8 mouse cellular contexts compared by ENCODE assay signal in the genomic region with DNA sequence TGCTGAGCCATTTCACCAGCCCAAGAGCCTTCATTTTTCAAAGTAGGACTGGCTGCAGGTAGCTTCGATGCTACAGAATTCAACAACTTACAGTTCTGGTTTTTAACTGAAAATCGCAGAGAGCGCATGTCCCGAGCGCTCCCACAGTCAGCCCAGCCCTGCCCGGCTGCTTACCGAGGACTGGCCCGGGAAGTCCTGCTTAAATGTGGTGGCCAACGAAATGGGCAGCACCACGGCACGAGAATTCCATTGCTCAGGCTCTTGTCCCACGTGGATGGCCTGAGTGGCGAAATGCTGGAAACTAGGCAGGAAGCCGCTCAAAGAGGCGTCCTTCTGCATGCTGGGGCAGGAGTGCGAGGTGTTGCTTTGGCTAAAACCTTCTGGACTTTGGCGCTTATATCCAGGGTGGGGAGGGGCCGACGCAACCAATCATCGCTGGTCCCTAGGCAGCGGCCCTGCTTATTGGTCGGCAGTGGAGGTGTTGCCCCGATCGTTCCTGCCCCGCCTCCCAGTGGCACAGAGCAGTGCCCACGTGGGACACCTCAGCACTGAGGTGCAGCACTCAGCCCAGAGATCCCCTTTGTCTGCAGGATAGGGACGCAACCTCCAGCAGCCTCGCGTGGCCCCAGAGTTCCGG. TPM values are rescaled to one million over a fixed set of nuclear protein-coding genes. Genes with fewer than 3 reads are reported as not detected.
DNase-seq lines count a peak whose midpoint lies in the region; ATAC-seq and TF ChIP-seq lines count a peak whose summit lies in the region.

Gene Cth, minus strand, starts transcription at position 386 of the 637 bp plus-strand sequence.

- peak; percentile 96 for DNase-seq in MEL (ENCODE audit: low read depth, low spot score)
- DNase-seq in cerebellum, adult 18-20 months: peak; percentile 83 to 93
- DNase-seq in heart, postnatal 14 days: peak; percentile 78 to 81
- DNase-seq in large intestine, adult 2 months (ENCODE audit: low read depth, low spot score): peak; percentile 89

- ATAC-seq in forebrain, embryonic 15.5 days (replicated peaks): peak; percentile 100
- ATAC-seq in liver, embryonic 16.5 days (ENCODE audit: low read depth): peak; percentile 98
- peak; percentile 100 for ATAC-seq in neural tube, embryonic 14.5 days (ENCODE audit: low read depth)

- no peak for TF ChIP-seq CTCF in MEL (IDR thresholded peaks at IDR 0.05 in 2 of 3, conservative IDR thresholded peaks at IDR 0.05 in 1 of 3; ENCODE audit: control insufficient read depth in 1 of 3, insufficient read depth in 1 of 3, low read depth in 2 of 3, low read length in 3 of 3, poor library complexity in 1 of 3, severe bottlenecking in 1 of 3)
- TF ChIP-seq CTCF in testis, adult 2 months (IDR thresholded peaks at IDR 0.05; ENCODE audit: control insufficient read depth, insufficient read depth, insufficient replicate concordance, low read depth, low read length): no peak

- no peak within 1 kb of the TSS for H3K27ac ChIP-seq in MEL (ENCODE audit: control insufficient read depth, low read depth, low read length)
- H3K27ac ChIP-seq in forebrain, embryonic 15.5 days (replicated peaks): no peak within 1 kb of the TSS
- H3K27ac ChIP-seq in liver, embryonic 16.5 days (ENCODE audit: low read length): peak within 1 kb of the TSS; percentile 85
- no peak within 1 kb of the TSS for H3K27ac ChIP-seq in neural tube, embryonic 14.5 days (ENCODE audit: low read depth, low read length)
- no peak within 1 kb of the TSS for H3K27ac ChIP-seq in testis, adult 2 months (ENCODE audit: control insufficient read depth, insufficient read depth, low read depth, low read length)

- peak; percentile 91 to 96 for TF ChIP-seq POLR2A in MEL (IDR thresholded peaks at IDR 0.05; ENCODE audit: control insufficient read depth in 1 of 2, insufficient read depth in 1 of 2, low read depth in 1 of 2, low read length in 2 of 2, poor library complexity in 1 of 2)
- peak; percentile 75; the same call in 1 of the 2 replicates for TF ChIP-seq POLR2A in testis, adult 2 months (IDR thresholded peaks at IDR 0.05; ENCODE audit: control insufficient read depth, low read depth, low read length)

- H3K9ac ChIP-seq in MEL (ENCODE audit: control insufficient read depth, low read depth, low read length, poor library complexity, severe bottlenecking): peak within 1 kb of the TSS; percentile 68
- H3K9ac ChIP-seq in forebrain, embryonic 15.5 days (replicated peaks): peak within 1 kb of the TSS; percentile 44
- peak within 1 kb of the TSS; percentile 48 for H3K9ac ChIP-seq in liver, embryonic 16.5 days (ENCODE audit: low read depth, low read length)
- peak within 1 kb of the TSS; percentile 48 for H3K9ac ChIP-seq in neural tube, embryonic 14.5 days (replicated peaks; ENCODE audit: low read depth, low read length)

- no peaks in the 10 kb centered on the region; the same call in 1 of the 2 replicates for H3K79me2 ChIP-seq in MEL (ENCODE audit: control insufficient read depth, insufficient read depth, low read length, poor library complexity)

- peak within 1 kb of the TSS; percentile 77 for H3K4me2 ChIP-seq in forebrain, embryonic 15.5 days (replicated peaks)
- peak within 1 kb of the TSS; percentile 85 for H3K4me2 ChIP-seq in liver, embryonic 16.5 days (ENCODE audit: low read depth, low read length)
- H3K4me2 ChIP-seq in neural tube, embryonic 14.5 days (ENCODE audit: low read depth, low read length): peak within 1 kb of the TSS; percentile 99

- intact Hi-C loops in heart, postnatal 14 days (cut with DNase I): no loop called here

- H3K4me3 ChIP-seq in MEL (ENCODE audit: control insufficient read depth in 1 of 2, insufficient read depth in 1 of 2, low read depth in 2 of 2, low read length in 2 of 2): peak within 1 kb of the TSS; percentile 66 to 89
- H3K4me3 ChIP-seq in forebrain, embryonic 15.5 days: peak within 1 kb of the TSS; percentile 46
- peak within 1 kb of the TSS; percentile 62 for H3K4me3 ChIP-seq in liver, embryonic 16.5 days (ENCODE audit: low read depth, low read length)
- peak within 1 kb of the TSS; percentile 49 for H3K4me3 ChIP-seq in neural tube, embryonic 14.5 days (ENCODE audit: low read depth, low read length)
- H3K4me3 ChIP-seq in testis, adult 2 months (ENCODE audit: control insufficient read depth, low read depth, low read length): peak within 1 kb of the TSS; percentile 80

- peaks cover 3 to 9% of the 10 kb centered on the region in 2 experiments; a peak in 3 of 4 replicates for H3K27me3 ChIP-seq in MEL (ENCODE audit: control insufficient read depth in 1 of 2, insufficient read depth in 2 of 2, low read length in 2 of 2)
- H3K27me3 ChIP-seq in forebrain, embryonic 15.5 days: no peaks in the 10 kb centered on the region
- H3K27me3 ChIP-seq in liver, embryonic 16.5 days (ENCODE audit: control insufficient read depth, insufficient read depth, low read depth, low read length): no peaks in the 10 kb centered on the region; the same call in 1 of the 2 replicates
- H3K27me3 ChIP-seq in neural tube, embryonic 14.5 days (ENCODE audit: control insufficient read depth, insufficient read depth, low read length): no peaks in the 10 kb centered on the region
- no peaks in the 10 kb centered on the region for H3K27me3 ChIP-seq in testis, adult 2 months (ENCODE audit: control insufficient read depth, insufficient read depth, low read length)

- H3K4me1 ChIP-seq in MEL (ENCODE audit: control insufficient read depth in 1 of 2, insufficient read depth in 2 of 2, low read length in 2 of 2): peaks cover 3 to 8% of the 10 kb centered on the region in 2 experiments; a peak in 1 of 4 replicates
- H3K4me1 ChIP-seq in forebrain, embryonic 15.5 days: peaks cover 8% of the 10 kb centered on the region; the same call in 1 of the 2 replicates
- peaks cover 5% of the 10 kb centered on the region; the same call in 1 of the 2 replicates for H3K4me1 ChIP-seq in liver, embryonic 16.5 days (ENCODE audit: control insufficient read depth, low read depth, low read length)
- 0 out of 2 replicates have a peak, but pooled peaks cover 4% of the 10 kb centered on the region for H3K4me1 ChIP-seq in neural tube, embryonic 14.5 days (ENCODE audit: control insufficient read depth, insufficient read depth, low read length)
- peaks cover 9% of the 10 kb centered on the region for H3K4me1 ChIP-seq in testis, adult 2 months (ENCODE audit: control insufficient read depth, insufficient read depth, low read length)

- peaks cover 3 to 12% of the 10 kb centered on the region in 2 experiments; a peak in 3 of 4 replicates for H3K36me3 ChIP-seq in MEL (ENCODE audit: control insufficient read depth in 1 of 2, insufficient read depth in 2 of 2, low read length in 2 of 2)
- no peaks in the 10 kb centered on the region for H3K36me3 ChIP-seq in forebrain, embryonic 15.5 days
- no peaks in the 10 kb centered on the region for H3K36me3 ChIP-seq in liver, embryonic 16.5 days (ENCODE audit: control insufficient read depth, insufficient read depth)
- no peaks in the 10 kb centered on the region for H3K36me3 ChIP-seq in neural tube, embryonic 14.5 days (ENCODE audit: control insufficient read depth, insufficient read depth, low read length)
- H3K36me3 ChIP-seq in testis, adult 2 months (ENCODE audit: control insufficient read depth, insufficient read depth, low read length): no peaks in the 10 kb centered on the region

- no peak for TF ChIP-seq RAD21 in MEL (IDR thresholded peaks at IDR 0.05; ENCODE audit: low read depth, low read length)

- under 1% methylated on average over 30 of the region's 30 CpGs for WGBS in forebrain, embryonic 15.5 days
- under 1% methylated on average over 30 of the region's 30 CpGs for WGBS in large intestine, adult 2 months
- WGBS in liver, embryonic 16.5 days (ENCODE audit: insufficient replicate concordance): 2% methylated on average over 30 of the region's 30 CpGs
- WGBS in neural tube, embryonic 14.5 days: under 1% methylated on average over 30 of the region's 30 CpGs

- TF ChIP-seq EP300 in MEL (IDR thresholded peaks at IDR 0.05; ENCODE audit: low read depth in 1 of 2, low read length in 2 of 2): no peak

- H3K9me3 ChIP-seq in MEL (replicated peaks; ENCODE audit: insufficient read depth, low read length): no peaks in the 10 kb centered on the region
- H3K9me3 ChIP-seq in forebrain, embryonic 15.5 days: no peaks in the 10 kb centered on the region
- no peaks in the 10 kb centered on the region for H3K9me3 ChIP-seq in liver, embryonic 16.5 days (replicated peaks; ENCODE audit: control insufficient read depth, low read length)
- no peaks in the 10 kb centered on the region for H3K9me3 ChIP-seq in neural tube, embryonic 14.5 days (ENCODE audit: control insufficient read depth, low read length)

TF ChIP-seq in MEL, 35 proteins besides CTCF, POLR2A, EP300 and RAD21 (continues in another document):
- TF ChIP-seq CHD2 (IDR thresholded peaks at IDR 0.05; ENCODE audit: low read length) (no peak), MYC (IDR thresholded peaks at IDR 0.05; ENCODE audit: low read depth, low read length) (no peak), ELF1 (IDR thresholded peaks at IDR 0.05; ENCODE audit: low read depth, low read length) (no peak), POLR2AphosphoS5 (IDR thresholded peaks at IDR 0.05; ENCODE audit: borderline replicate concordance, low read depth, low read length) (no peak), TAL1 (IDR thresholded peaks at IDR 0.05; ENCODE audit: low read length) (no peak), POLR2AphosphoS2 (IDR thresholded peaks at IDR 0.05; ENCODE audit: low read length) (peak; percentile 96), HCFC1 (IDR thresholded peaks at IDR 0.05; ENCODE audit: low read depth, low read length) (peak; percentile 54; the same call in 1 of the 2 replicates), USF1 (IDR thresholded peaks at IDR 0.05; ENCODE audit: low read depth, low read length) (peak; percentile 81), RCOR1 (IDR thresholded peaks at IDR 0.05; ENCODE audit: low read depth, low read length) (no peak), MAFK (IDR thresholded peaks at IDR 0.05; ENCODE audit: borderline replicate concordance, low read depth, low read length) (no peak), BHLHE40 (IDR thresholded peaks at IDR 0.05; ENCODE audit: borderline replicate concordance, low read depth, low read length) (peak; percentile 58), ETS1 (IDR thresholded peaks at IDR 0.05; ENCODE audit: low read depth, low read length) (peak; percentile 60), CHD1 (IDR thresholded peaks at IDR 0.05; ENCODE audit: low read depth, low read length) (no peak)

RNA-seq across cellular contexts. Expression of gene Cth, which starts in this region (rescaled TPM):
- 11.7 and 30.2 TPM in 2 replicates for total RNA-seq in MEL (2012; rRNA removed)
- 10 to 100 TPM in 1 of 2 experiments, not detected in 1; 26.8 TPM for polyA plus RNA-seq in MEL (2012; ENCODE audit: insufficient read depth in 1 of 2, insufficient read length in 2 of 2, low read depth in 1 of 2, low replicate concordance in 2 of 2, missing spikeins in 1 of 2)
- polyA plus RNA-seq in forebrain, embryonic 15.5 days (2015; fragmentation: Nextera tagmentation; extraction: Ambion mirVana): 3.5 and 3.7 TPM in 2 replicates
- under 1 TPM; 0.76 to 0.91 TPM for total RNA-seq in heart, postnatal 14 days (2021)
- 46.6 and 51.3 TPM in 2 replicates for polyA plus RNA-seq in large intestine, adult 2 months (2012; rRNA removed)
- polyA plus RNA-seq in liver, embryonic 16.5 days (2015; fragmentation: Nextera tagmentation; extraction: Ambion mirVana): 68.9 and 75.3 TPM in 2 replicates
- polyA plus RNA-seq in neural tube, embryonic 14.5 days (2014; fragmentation: Nextera tagmentation; extraction: Ambion mirVana): 2.1 and 2.2 TPM in 2 replicates
- polyA plus RNA-seq in testis, adult 2 months (2012; rRNA removed): 0.98 and 2.5 TPM in 2 replicates

Comparison
In these comparisons a context has a peak if more than half of its experiments do, and no peak if none do; other contexts are left out.
1. Peak in DNase-seq in heart, postnatal 14 days; RNA of the gene not detected or under 1 TPM.